Mouse (Mus musculus) neural tube, embryonic 12.5 days (tissue): ENCODE measurements around the gene Slc5a6. TPM values are rescaled to one million over a fixed set of nuclear protein-coding genes. Genes with fewer than 3 reads are reported as not detected.

Experiments
- ATAC-seq: fragments of 200-750 bp; cut with Nextera tagmentation; 2 replicates; pipeline ENCODE4 v1.8.0; 2017; ENCODE audit warnings: low read depth, mild to moderate bottlenecking, moderate TSS enrichment, moderate library complexity; ENCODE audit not compliant: low FRiP score
- H3K27ac ChIP-seq: fragments of 300-500 bp; sonication (generic); 2 replicates; pipeline ENCODE4 v1.5.1; 2016
- H3K27me3 ChIP-seq: fragments of 300-500 bp; sonication (generic); replicated peaks from 2 replicates; pipeline ENCODE4 v1.6.1; 2016; ENCODE audit warnings: mild to moderate bottlenecking
- H3K36me3 ChIP-seq: fragments of 300-500 bp; sonication (generic); 2 replicates; pipeline ENCODE4 v1.6.1; 2016; ENCODE audit warnings: mild to moderate bottlenecking
- H3K4me1 ChIP-seq: fragments of 300-500 bp; sonication (generic); 2 replicates; pipeline ENCODE4 v1.6.1; 2016
- H3K4me2 ChIP-seq: fragments of 300-500 bp; sonication (generic); replicated peaks from 2 replicates; pipeline ENCODE4 v1.6.1; 2016; ENCODE audit warnings: mild to moderate bottlenecking
- H3K4me3 ChIP-seq: fragments of 300-500 bp; sonication (generic); 2 replicates; pipeline ENCODE4 v1.5.1; 2016
- H3K9ac ChIP-seq: fragments of 300-500 bp; sonication (generic); 2 replicates; pipeline ENCODE4 v1.6.1; 2016; ENCODE audit warnings: mild to moderate bottlenecking
- H3K9me3 ChIP-seq: fragments of 300-500 bp; sonication (generic); 2 replicates; pipeline ENCODE4 v1.6.1; 2016; ENCODE audit warnings: mild to moderate bottlenecking
- WGBS: fragments of 180-500 bp; shearing (Covaris S2); methylation state at CpG from one replicate; pipeline ENCODE4 v1.1.7; 2016; 5-methylcytosine and 5-hydroxymethylcytosine counted together
- polyA plus RNA-seq: library from polyadenylated mRNA; unstranded; fragments of >200 nt; fragmentation: Nextera tagmentation; extraction: Ambion mirVana; gene quantifications from 2 replicates; pipeline ENCODE4 v1.2.1, GENCODE M21; 2016

The Slc5a6 gene
- polyA plus RNA-seq, result 11.0 and 12.2 TPM in 2 replicates

DNA sequence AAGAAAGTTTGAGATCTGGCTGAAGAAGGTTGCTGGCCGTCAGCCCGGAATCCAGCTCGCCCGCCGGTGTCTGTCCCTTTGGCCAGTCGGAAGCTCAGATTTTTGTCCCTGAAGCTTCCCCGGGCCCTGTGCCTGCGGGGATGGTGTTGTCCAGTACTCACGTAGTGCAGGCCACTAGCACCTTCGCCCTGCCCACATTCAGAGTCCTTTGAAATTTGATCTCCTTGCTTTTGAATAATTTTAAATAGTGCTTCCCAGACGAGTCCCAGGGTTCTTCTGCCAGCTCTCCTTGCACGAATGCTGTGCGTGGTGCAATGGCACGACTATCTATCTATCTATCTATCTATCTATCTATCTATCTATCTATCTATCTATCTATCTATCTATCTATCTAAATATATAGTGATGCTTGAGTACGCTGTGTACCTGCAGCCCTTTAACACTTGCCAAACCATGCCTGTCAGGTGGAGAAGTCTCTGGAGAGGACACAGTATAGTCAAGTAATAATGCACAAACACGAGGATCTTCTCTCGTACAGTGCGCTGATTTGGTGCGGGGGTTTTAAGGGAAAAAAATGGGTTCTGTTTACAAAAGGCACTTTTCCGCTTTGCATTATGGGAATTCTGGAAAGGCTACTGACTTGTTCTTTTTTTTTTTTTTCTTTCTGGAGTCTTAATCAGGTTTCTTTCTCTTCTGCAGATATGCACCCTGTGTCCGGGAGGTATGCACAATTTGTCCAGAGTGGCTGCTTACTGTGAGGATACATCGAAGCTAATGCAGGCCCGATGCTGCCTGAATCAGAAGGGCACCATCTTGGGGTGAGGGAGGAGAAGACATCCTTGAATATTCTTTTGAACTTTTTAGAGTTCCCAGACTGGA, at the start of gene Slc5a6:
Gene Slc5a6 (minus strand): TSS at position 162 of the 879 bp plus-strand sequence.
- WGBS, result under 1% methylated on average over 23 of the region's 23 CpGs
- H3K9me3 ChIP-seq, result no peaks in the 10 kb centered on the region
- H3K27me3 ChIP-seq, result no peaks in the 10 kb centered on the region
- peak within 1 kb of the TSS; percentile 80 for H3K9ac ChIP-seq
- peaks cover 7% of the 10 kb centered on the region for H3K4me1 ChIP-seq
- peaks cover 7% of the 10 kb centered on the region; the same call in 1 of the 2 replicates for H3K36me3 ChIP-seq
- peak; percentile 44 for ATAC-seq
- peak within 1 kb of the TSS; percentile 73 for H3K4me2 ChIP-seq
- H3K4me3 ChIP-seq, result peak within 1 kb of the TSS; percentile 67
- peak within 1 kb of the TSS; percentile 82 for H3K27ac ChIP-seq

DNA sequence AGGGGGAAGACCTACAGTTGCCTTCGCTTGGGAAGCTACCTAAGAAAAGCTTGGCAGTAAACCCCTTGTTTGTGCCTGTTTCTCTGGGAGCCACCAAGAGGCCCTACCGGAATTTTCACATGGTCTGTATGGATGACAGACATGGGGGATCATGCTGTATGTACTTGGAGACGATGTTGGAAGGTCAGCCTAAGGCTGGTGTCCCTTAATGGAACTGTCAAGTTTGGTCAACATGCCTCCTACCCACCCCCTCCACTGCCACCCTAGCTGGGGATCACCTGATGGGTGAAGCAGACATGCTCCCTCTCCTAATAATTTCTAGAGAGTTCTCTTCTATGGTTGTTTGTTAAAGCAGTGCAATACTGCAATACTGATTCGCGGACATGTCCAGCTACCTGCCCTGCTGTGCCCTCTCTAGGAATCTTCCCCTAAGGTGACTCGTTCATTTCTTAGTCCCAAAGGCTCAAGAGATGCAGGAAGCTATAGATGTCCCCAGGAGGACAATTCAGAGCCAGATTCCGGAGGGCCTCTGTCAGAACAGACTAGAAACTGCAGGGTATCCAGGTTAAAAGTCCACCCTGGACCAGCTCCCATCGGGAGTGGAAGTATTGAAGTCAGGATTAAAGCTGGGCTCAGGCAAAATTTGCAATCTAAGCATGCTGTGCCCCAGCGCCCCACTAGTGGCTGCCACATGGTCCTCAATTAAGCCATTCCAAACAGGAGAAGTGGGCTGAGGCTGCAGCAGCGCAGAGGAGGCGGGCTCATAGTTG, 47.2 kb upstream of the Slc5a6 start:
- H3K9me3 ChIP-seq, result no peaks in the 10 kb centered on the region
- peaks cover 34% of the 10 kb centered on the region for H3K4me1 ChIP-seq
- H3K36me3 ChIP-seq, result no peaks in the 10 kb centered on the region
- no peak for ATAC-seq
- H3K4me2 ChIP-seq, result peak overlapping the region; percentile 62
- H3K9ac ChIP-seq, result no peak overlapping the region
- H3K27me3 ChIP-seq, result peaks cover 73% of the 10 kb centered on the region
- no peak overlapping the region for H3K27ac ChIP-seq
- peak overlapping the region; percentile 18 for H3K4me3 ChIP-seq
- WGBS, result 20% methylated on average over 11 of the region's 11 CpGs

DNA sequence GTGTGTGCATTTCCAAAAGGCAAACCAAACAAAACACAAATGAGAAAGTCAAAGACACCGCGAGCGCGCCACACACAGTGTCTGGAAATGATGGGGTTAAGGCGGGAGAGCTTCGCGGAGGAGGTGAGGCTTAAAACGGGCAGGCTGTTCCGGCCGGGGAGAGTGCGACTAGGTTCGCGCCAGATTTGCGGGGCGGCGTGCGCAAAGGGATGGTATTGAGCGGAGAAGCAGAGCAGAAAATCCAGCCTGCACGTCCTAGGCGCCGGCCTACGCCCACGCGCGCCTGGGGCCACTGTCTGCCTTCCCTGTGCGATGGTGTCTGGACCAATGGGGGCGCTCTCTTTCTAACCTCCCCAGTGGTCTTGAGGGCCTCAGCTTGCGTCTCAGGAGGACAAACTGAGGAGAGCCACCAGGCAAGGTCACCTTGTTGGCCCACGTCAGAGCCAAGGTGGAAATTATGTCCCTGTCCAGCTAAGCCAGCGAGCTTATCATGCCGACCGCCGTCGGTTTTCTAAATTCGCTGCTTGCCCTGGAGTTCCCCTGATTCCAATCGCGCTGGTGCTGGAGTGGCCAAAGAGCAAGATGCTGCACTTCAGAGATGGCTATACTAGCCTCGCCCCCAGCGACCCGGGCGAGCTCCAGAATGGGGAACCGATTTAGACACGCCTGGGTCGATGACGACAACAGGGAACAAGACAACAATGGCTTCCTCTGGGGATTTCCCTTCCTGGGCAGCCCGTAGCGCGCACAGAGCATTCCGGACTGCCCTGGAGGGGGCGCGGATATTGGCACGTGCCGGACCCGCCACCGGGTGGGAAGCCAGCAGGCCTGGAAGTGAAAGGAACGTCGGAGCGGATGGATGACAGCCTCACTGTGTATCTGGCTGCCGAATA, 46.3 kb upstream of the Slc5a6 start:
- Histone ChIP-seq H3K4me2 (peak overlapping the region; percentile 62), H3K27me3 (peaks cover 82% of the 10 kb centered on the region), H3K27ac (no peak overlapping the region), H3K9ac (no peak overlapping the region), H3K9me3 (no peaks in the 10 kb centered on the region), H3K4me1 (peaks cover 34% of the 10 kb centered on the region), H3K4me3 (peak overlapping the region; percentile 18), H3K36me3 (no peaks in the 10 kb centered on the region)
- no peak for ATAC-seq
- under 1% methylated on average over 59 of the region's 59 CpGs for WGBS

- 2% methylated on average over 29 of the region's 29 CpGs for WGBS
- 0 out of 2 replicates have a peak overlapping the region, but pooled peaks have one; percentile 18 for H3K4me3 ChIP-seq
- no peaks in the 10 kb centered on the region for H3K9me3 ChIP-seq
- peak overlapping the region; percentile 62 for H3K4me2 ChIP-seq
- no peak overlapping the region for H3K27ac ChIP-seq
- H3K27me3 ChIP-seq, result peaks cover 90% of the 10 kb centered on the region
- H3K9ac ChIP-seq, result no peak overlapping the region
- peaks cover 34% of the 10 kb centered on the region for H3K4me1 ChIP-seq
- H3K36me3 ChIP-seq, result no peaks in the 10 kb centered on the region
- ATAC-seq, result no peak
Observed at GRCm38 (mm10) chr5:31094100-31094798, 45.5 kb upstream of the Slc5a6 start.

- Histone ChIP-seq H3K27ac (no peak overlapping the region), H3K4me3 (peak overlapping the region; percentile 51)
- under 1% methylated on average over 54 of the region's 54 CpGs for WGBS
Observed at GRCm38 (mm10) chr5:31093151-31094041, 44.7 kb upstream of the Slc5a6 start.

DNA sequence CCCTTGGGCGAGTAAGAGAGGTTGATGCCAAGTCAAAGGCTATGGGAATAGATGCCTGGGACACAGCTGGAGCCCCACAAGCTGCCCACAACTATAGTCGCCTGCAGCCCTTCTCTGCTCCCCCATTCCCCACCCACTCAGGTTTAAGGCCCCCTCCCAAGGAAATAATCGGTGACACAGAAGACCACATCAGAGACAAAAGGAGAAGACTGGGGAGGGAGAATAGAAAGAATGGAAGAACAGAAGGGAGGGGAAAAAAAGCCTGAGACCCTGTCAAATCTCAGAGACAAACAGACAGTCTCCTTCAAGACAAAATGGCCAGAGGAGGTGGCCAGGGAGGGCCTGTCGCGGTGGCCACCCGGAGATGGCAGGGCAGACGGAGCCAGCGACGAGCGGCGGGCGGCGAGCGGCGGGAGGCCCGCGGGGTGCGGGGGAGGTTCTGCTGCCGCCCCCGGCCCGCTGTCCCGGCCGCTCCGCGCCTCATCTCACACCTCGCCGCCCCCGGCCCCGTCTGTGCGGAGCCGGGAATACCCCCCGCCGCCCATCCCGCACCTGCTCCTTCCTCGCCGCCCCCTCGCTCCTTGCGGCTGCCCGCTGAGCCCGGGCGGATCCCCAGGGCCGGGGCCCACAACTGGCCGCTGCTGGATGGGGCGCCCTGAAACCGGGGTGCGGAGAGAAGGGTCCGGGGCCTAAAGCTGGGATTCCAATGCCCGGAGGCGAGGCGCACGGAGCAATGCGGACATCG, 43.7 kb upstream of the Slc5a6 start:
- no peak for ATAC-seq
- Histone ChIP-seq H3K9me3 (no peaks in the 10 kb centered on the region), H3K9ac (peak overlapping the region; percentile 77), H3K36me3 (no peaks in the 10 kb centered on the region), H3K4me2 (peak overlapping the region; percentile 62), H3K27me3 (peaks cover 96% of the 10 kb centered on the region), H3K27ac (no peak overlapping the region), H3K4me3 (peak overlapping the region; percentile 51), H3K4me1 (peaks cover 34% of the 10 kb centered on the region)
- 1% methylated on average over 50 of the region's 53 CpGs for whole genome bisulfite sequencing

More at GRCm38 (mm10) chr5:31093151-31094041, 44.7 kb upstream of the Slc5a6 start:
- peaks cover 97% of the 10 kb centered on the region for H3K27me3 ChIP-seq
- no peaks in the 10 kb centered on the region for H3K9me3 ChIP-seq
- peak overlapping the region; percentile 77 for H3K9ac ChIP-seq
- H3K4me2 ChIP-seq, result peak overlapping the region; percentile 62
- peak; percentile 49 for ATAC-seq
- H3K4me1 ChIP-seq, result peaks cover 34% of the 10 kb centered on the region
- H3K36me3 ChIP-seq, result no peaks in the 10 kb centered on the region

DNA sequence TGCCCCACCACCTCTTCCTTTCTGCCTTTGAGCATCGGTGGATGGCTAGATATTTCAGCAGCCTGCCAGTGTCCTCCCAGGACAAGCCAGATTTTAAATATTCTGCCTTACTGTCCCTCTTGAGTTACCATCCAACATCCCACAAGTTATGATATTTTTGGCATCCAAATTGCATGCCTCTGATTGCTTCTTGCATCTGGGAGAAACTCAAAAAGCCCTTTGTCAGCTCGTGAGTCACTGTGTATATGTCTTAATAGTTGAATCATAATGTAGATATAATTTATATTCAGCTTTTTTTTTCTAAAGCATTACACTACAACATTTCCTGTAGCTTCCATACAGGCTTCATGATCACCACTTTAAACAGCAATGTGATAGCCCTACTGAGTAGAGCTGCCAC, 38.4 kb upstream of the Slc5a6 start:
- H3K9ac ChIP-seq, result no peak overlapping the region
- H3K27me3 ChIP-seq, result peaks cover 50% of the 10 kb centered on the region
- H3K27ac ChIP-seq, result no peak overlapping the region
- H3K4me1 ChIP-seq, result peaks cover 18% of the 10 kb centered on the region
- H3K4me2 ChIP-seq, result no peak overlapping the region
- H3K4me3 ChIP-seq, result no peak overlapping the region
- no peak for ATAC-seq
- H3K36me3 ChIP-seq, result no peaks in the 10 kb centered on the region
- 69% methylated on average over 2 of the region's 2 CpGs for WGBS
- H3K9me3 ChIP-seq, result no peaks in the 10 kb centered on the region

DNA sequence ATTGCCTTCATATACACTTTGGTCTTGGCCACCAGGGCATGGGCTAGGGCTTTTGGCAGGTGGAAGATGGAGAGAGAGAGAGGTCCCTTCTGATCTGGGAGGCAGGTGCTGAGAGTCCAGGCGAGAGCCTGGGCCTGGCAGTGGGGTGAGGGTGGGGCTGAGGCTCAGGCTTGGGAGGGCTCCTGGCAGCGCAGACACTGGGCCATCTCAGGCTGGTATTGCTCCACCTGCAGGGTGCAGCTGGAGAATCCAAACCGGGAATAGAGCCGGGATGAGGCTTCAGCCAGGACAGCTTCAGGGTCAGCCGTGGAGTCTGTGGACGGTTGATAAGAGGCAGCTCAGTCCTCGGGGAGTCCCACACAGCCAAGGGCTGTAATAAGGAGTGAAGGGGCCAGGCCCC, 37.9 kb upstream of the Slc5a6 start:
- H3K4me3 ChIP-seq, result no peak overlapping the region
- no peaks in the 10 kb centered on the region for H3K36me3 ChIP-seq
- peaks cover 45% of the 10 kb centered on the region for H3K27me3 ChIP-seq
- 31% methylated on average over 7 of the region's 7 CpGs for WGBS
- H3K27ac ChIP-seq, result no peak overlapping the region
- H3K9me3 ChIP-seq, result no peaks in the 10 kb centered on the region
- no peak for ATAC-seq
- H3K4me1 ChIP-seq, result peaks cover 17% of the 10 kb centered on the region
- peak overlapping the region; percentile 3; the same call in 1 of the 2 replicates for H3K9ac ChIP-seq
- no peak overlapping the region for H3K4me2 ChIP-seq

DNA sequence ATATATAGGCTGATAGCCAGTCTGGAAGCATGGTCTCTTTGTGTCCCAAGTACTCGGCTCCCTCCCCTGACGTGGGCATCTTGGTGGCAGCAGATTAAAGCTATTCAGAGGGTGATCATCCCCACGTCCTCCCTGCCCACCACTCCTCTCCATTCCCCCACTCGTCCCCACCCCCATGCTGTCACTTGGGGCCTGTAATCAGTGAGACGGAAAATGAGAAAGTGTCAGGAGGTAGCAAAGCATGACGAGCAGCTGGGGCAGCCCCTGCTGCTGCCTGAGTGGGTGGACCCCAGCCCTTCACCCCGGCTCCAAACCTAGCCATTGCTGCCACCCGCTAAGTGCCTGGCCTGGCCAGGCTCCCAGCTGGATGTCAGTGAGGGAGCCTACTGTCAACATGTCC, 35.2 kb upstream of the Slc5a6 start:
- peaks cover 17% of the 10 kb centered on the region for H3K4me1 ChIP-seq
- peak; percentile 64 for ATAC-seq
- no peak overlapping the region for H3K9ac ChIP-seq
- H3K27me3 ChIP-seq, result peaks cover 19% of the 10 kb centered on the region; the same call in 1 of the 2 replicates
- H3K4me2 ChIP-seq, result peak overlapping the region; percentile 22; the same call in 1 of the 2 replicates
- H3K27ac ChIP-seq, result peak overlapping the region; percentile 50; the same call in 1 of the 2 replicates
- H3K4me3 ChIP-seq, result no peak overlapping the region
- H3K36me3 ChIP-seq, result peaks cover 3% of the 10 kb centered on the region; the same call in 1 of the 2 replicates
- WGBS, result 8% methylated on average over 8 of the region's 8 CpGs
- no peaks in the 10 kb centered on the region for H3K9me3 ChIP-seq
